Mouse (Mus musculus): ENCODE data around the gene Rpl27. TPM values are rescaled to one million over a fixed set of nuclear protein-coding genes. Genes with fewer than 3 reads are reported as not detected.
A peak's percentile ranks its signal among the peaks of the same experiment; 100 is the strongest.
"Not testable (repeated sequence)": the region's sequence is repeated elsewhere in the genome, so short reads cannot be mapped to it uniquely, and the experiment has no call there.

The Rpl27 gene
- polyA plus RNA-seq, 1 experiment from 2014 or later = 439 TPM

- DNase-seq (ENCODE audit: low spot score) = peak; percentile 62
- no peaks in the 10 kb centered on the region for H3K9me3 ChIP-seq (ENCODE audit: control insufficient read depth, low read length)
- peaks cover 4% of the 10 kb centered on the region; the same call in 1 of the 2 replicates for H3K36me3 ChIP-seq (ENCODE audit: control insufficient read depth, insufficient read depth, low read length)
- peak within 1 kb of the TSS; percentile 92 for H3K4me2 ChIP-seq (ENCODE audit: low read length)
- peak within 1 kb of the TSS; percentile 95 for H3K4me3 ChIP-seq (ENCODE audit: low read depth, low read length)
- peak within 1 kb of the TSS; percentile 79 for H3K27ac ChIP-seq (ENCODE audit: low read depth)
- H3K4me1 ChIP-seq (replicated peaks; ENCODE audit: control insufficient read depth, insufficient read depth, low read length) = peaks cover 18% of the 10 kb centered on the region
- peak within 1 kb of the TSS; percentile 74 for H3K9ac ChIP-seq (ENCODE audit: low read length)
- peak; percentile 57 for ATAC-seq (replicated peaks; ENCODE audit: low FRiP score, low TSS enrichment, low read depth)
- WGBS = 4% methylated on average over 23 of the region's 23 CpGs
- no peaks in the 10 kb centered on the region for H3K27me3 ChIP-seq (replicated peaks; ENCODE audit: control insufficient read depth, insufficient read depth, low read length)
These were observed 17.8 kb upstream of the Rpl27 start, which contains the start of gene Gm27029 for GRCm38 (mm10) chr11:101424105-101424851. TSS of gene Gm27029 (minus strand) at chr11:101424796.

GRCm38 (mm10) chr11:101424925-101425813, 16.9 kb upstream of the Rpl27 start, which contains the start of the genes Rundc1 and Ptges3l:
TSS of gene Rundc1 (plus strand) at chr11:101425085.
TSS of gene Ptges3l (minus strand) at chr11:101425333.
- peak within 1 kb of the TSS; percentile 92 for H3K4me2 ChIP-seq (ENCODE audit: low read length)
- H3K36me3 ChIP-seq (ENCODE audit: control insufficient read depth, insufficient read depth, low read length) = peaks cover 13% of the 10 kb centered on the region
- peaks cover 18% of the 10 kb centered on the region for H3K4me1 ChIP-seq (replicated peaks; ENCODE audit: control insufficient read depth, insufficient read depth, low read length)
- H3K4me3 ChIP-seq (ENCODE audit: low read depth, low read length) = peak within 1 kb of the TSS; percentile 95
- H3K27ac ChIP-seq (ENCODE audit: low read depth) = peak within 1 kb of the TSS; percentile 79
- no peaks in the 10 kb centered on the region for H3K9me3 ChIP-seq (ENCODE audit: control insufficient read depth, low read length)
- H3K9ac ChIP-seq (ENCODE audit: low read length) = peak within 1 kb of the TSS; percentile 74
- under 1% methylated on average over 81 of the region's 81 CpGs for WGBS
- no peaks in the 10 kb centered on the region for H3K27me3 ChIP-seq (replicated peaks; ENCODE audit: control insufficient read depth, insufficient read depth, low read length)
- ATAC-seq (replicated peaks; ENCODE audit: low FRiP score, low TSS enrichment, low read depth) = peak; percentile 90
- DNase-seq (ENCODE audit: low spot score) = peak; percentile 99

DNA sequence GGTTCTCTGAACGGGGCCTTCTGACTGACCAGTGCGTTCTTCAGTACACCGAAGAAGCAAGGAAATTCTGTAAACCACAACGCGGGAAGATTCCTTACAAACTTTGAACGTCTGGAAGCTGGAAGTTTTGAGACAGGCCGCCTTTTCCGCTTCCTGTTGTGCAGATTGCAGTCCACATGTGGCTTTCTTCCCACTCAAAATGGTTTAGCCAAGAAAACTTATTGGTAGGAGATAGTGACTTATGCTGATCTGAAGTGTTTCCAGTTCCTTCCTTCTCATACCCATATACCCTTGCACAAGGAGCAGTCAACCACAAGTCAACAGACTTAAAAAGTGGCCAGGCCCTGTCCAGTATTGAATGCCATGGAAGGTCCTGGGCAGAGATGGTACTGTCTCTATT, 15.9 kb upstream of the Rpl27 start:
- Histone ChIP-seq H3K27ac (ENCODE audit: low read depth) (no peak overlapping the region), H3K27me3 (replicated peaks; ENCODE audit: control insufficient read depth, insufficient read depth, low read length) (no peaks in the 10 kb centered on the region), H3K4me2 (ENCODE audit: low read length) (peak overlapping the region; percentile 92), H3K9ac (ENCODE audit: low read length) (peak overlapping the region; percentile 74), H3K9me3 (ENCODE audit: control insufficient read depth, low read length) (no peaks in the 10 kb centered on the region), H3K36me3 (ENCODE audit: control insufficient read depth, insufficient read depth, low read length) (peaks cover 23% of the 10 kb centered on the region), H3K4me3 (ENCODE audit: low read depth, low read length) (peak overlapping the region; percentile 95), H3K4me1 (replicated peaks; ENCODE audit: control insufficient read depth, insufficient read depth, low read length) (peaks cover 18% of the 10 kb centered on the region)
- no peak for ATAC-seq (replicated peaks; ENCODE audit: low FRiP score, low TSS enrichment, low read depth)
- WGBS = 63% methylated on average over 8 of the region's 8 CpGs
- DNase-seq (ENCODE audit: low spot score) = no peak

GRCm38 (mm10) chr11:101431327-101431726, 10.8 kb upstream of the Rpl27 start:
- Histone ChIP-seq H3K9me3 (ENCODE audit: control insufficient read depth, low read length) (no peaks in the 10 kb centered on the region), H3K36me3 (ENCODE audit: control insufficient read depth, insufficient read depth, low read length) (peaks cover 67% of the 10 kb centered on the region), H3K4me1 (replicated peaks; ENCODE audit: control insufficient read depth, insufficient read depth, low read length) (peaks cover 3% of the 10 kb centered on the region; the same call in 1 of the 2 replicates), H3K27ac (ENCODE audit: low read depth) (no peak overlapping the region), H3K4me2 (ENCODE audit: low read length) (no peak overlapping the region), H3K27me3 (replicated peaks; ENCODE audit: control insufficient read depth, insufficient read depth, low read length) (no peaks in the 10 kb centered on the region), H3K4me3 (ENCODE audit: low read depth, low read length) (no peak overlapping the region), H3K9ac (ENCODE audit: low read length) (no peak overlapping the region)
- no peak for ATAC-seq (replicated peaks; ENCODE audit: low FRiP score, low TSS enrichment, low read depth)
- no peak for DNase-seq (ENCODE audit: low spot score)
- WGBS = 90% methylated on average over 9 of the region's 9 CpGs

GRCm38 (mm10) chr11:101433396-101433795, 8.7 kb upstream of the Rpl27 start:
- no peaks in the 10 kb centered on the region for H3K27me3 ChIP-seq (replicated peaks; ENCODE audit: control insufficient read depth, insufficient read depth, low read length)
- H3K4me3 ChIP-seq (ENCODE audit: low read depth, low read length) = no peak overlapping the region
- H3K36me3 ChIP-seq (ENCODE audit: control insufficient read depth, insufficient read depth, low read length) = peaks cover 67% of the 10 kb centered on the region
- no peak overlapping the region for H3K4me2 ChIP-seq (ENCODE audit: low read length)
- no peaks in the 10 kb centered on the region for H3K4me1 ChIP-seq (replicated peaks; ENCODE audit: control insufficient read depth, insufficient read depth, low read length)
- ATAC-seq (replicated peaks; ENCODE audit: low FRiP score, low TSS enrichment, low read depth) (no peak), DNase-seq (ENCODE audit: low spot score) (no peak)
- no peak overlapping the region for H3K9ac ChIP-seq (ENCODE audit: low read length)
- no peaks in the 10 kb centered on the region for H3K9me3 ChIP-seq (ENCODE audit: control insufficient read depth, low read length)
- no peak overlapping the region for H3K27ac ChIP-seq (ENCODE audit: low read depth)
- WGBS = 91% methylated on average over 13 of the region's 13 CpGs

DNA sequence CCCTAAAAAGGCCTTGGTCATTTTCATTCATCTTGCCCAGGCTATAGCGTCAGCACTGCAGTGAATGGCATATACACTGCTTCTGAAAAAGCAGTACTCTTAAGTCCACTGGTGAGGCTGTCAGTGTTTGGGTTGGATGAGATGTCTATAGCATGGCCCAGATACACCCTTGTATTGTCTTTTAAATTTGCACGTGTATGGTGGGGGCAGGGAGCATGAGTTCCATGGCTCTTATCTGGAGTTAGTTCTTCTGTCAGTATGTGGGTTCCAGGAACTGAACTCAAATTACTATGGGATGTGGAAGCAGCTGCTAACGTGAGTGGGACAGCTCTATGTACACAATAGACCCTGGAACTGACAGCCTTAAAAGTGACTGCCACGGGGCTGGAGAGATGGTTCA, 6.3 kb upstream of the Rpl27 start:
- no peaks in the 10 kb centered on the region for H3K27me3 ChIP-seq (replicated peaks; ENCODE audit: control insufficient read depth, insufficient read depth, low read length)
- H3K36me3 ChIP-seq (ENCODE audit: control insufficient read depth, insufficient read depth, low read length) = peaks cover 48% of the 10 kb centered on the region
- no peak overlapping the region for H3K4me3 ChIP-seq (ENCODE audit: low read depth, low read length)
- WGBS = 75% methylated on average over 4 of the region's 4 CpGs
- DNase-seq (ENCODE audit: low spot score) = no peak
- no peaks in the 10 kb centered on the region for H3K9me3 ChIP-seq (ENCODE audit: control insufficient read depth, low read length)
- H3K4me1 ChIP-seq (replicated peaks; ENCODE audit: control insufficient read depth, insufficient read depth, low read length) = no peaks in the 10 kb centered on the region
- no peak overlapping the region for H3K4me2 ChIP-seq (ENCODE audit: low read length)
- H3K27ac ChIP-seq (ENCODE audit: low read depth) = no peak overlapping the region
- ATAC-seq (replicated peaks; ENCODE audit: low FRiP score, low TSS enrichment, low read depth) = no peak
- no peak overlapping the region for H3K9ac ChIP-seq (ENCODE audit: low read length)

- no peak for DNase-seq (ENCODE audit: low spot score)
- Histone ChIP-seq H3K4me3 (ENCODE audit: low read depth, low read length) (no peak overlapping the region), H3K9me3 (ENCODE audit: control insufficient read depth, low read length) (no peaks in the 10 kb centered on the region), H3K4me2 (ENCODE audit: low read length) (no peak overlapping the region), H3K9ac (ENCODE audit: low read length) (no peak overlapping the region), H3K36me3 (ENCODE audit: control insufficient read depth, insufficient read depth, low read length) (peaks cover 37% of the 10 kb centered on the region), H3K27me3 (replicated peaks; ENCODE audit: control insufficient read depth, insufficient read depth, low read length) (no peaks in the 10 kb centered on the region), H3K4me1 (replicated peaks; ENCODE audit: control insufficient read depth, insufficient read depth, low read length) (no peaks in the 10 kb centered on the region), H3K27ac (ENCODE audit: low read depth) (no peak overlapping the region)
- no peak for ATAC-seq (replicated peaks; ENCODE audit: low FRiP score, low TSS enrichment, low read depth)
- WGBS = 82% methylated on average over 4 of the region's 4 CpGs
These were observed 5.2 kb upstream of the Rpl27 start for GRCm38 (mm10) chr11:101436916-101437315.

DNA sequence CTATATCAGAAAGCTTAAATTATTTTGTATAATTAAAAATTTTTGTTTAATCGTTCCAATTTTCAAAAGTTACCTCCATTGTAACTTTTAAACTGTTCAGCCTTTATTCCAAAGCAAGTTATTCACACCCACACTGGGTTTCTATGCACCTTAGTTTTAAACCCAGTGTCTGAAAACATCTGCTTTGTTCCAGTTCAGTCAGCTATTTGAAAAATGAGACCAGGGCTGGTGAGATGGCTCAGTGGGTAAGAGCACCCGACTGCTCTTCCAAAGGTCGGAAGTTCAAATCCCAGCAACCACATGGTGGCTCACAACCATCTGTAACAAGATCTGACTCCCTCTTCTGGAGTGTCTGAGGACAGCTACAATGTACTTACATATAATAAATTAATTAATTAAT, 4.1 kb upstream of the Rpl27 start:
- DNase-seq (ENCODE audit: low spot score); H3K27ac ChIP-seq (ENCODE audit: low read depth); H3K9me3 ChIP-seq (ENCODE audit: control insufficient read depth, low read length); H3K9ac ChIP-seq (ENCODE audit: low read length); H3K27me3 ChIP-seq (replicated peaks; ENCODE audit: control insufficient read depth, insufficient read depth, low read length); ATAC-seq (replicated peaks; ENCODE audit: low FRiP score, low TSS enrichment, low read depth); H3K4me3 ChIP-seq (ENCODE audit: low read depth, low read length); H3K4me1 ChIP-seq (replicated peaks; ENCODE audit: control insufficient read depth, insufficient read depth, low read length); H3K4me2 ChIP-seq (ENCODE audit: low read length): not testable (repeated sequence)
- WGBS = 52% methylated on average over 3 of the region's 3 CpGs
- H3K36me3 ChIP-seq (ENCODE audit: control insufficient read depth, insufficient read depth, low read length) = peaks cover 27% of the 10 kb centered on the region

Measured in intestine, embryonic 14.5 days (tissue).